Mouse (Mus musculus) limb, embryonic 10.5 days (tissue): ENCODE measurements around the gene Tmem269. TPM values are rescaled to one million over a fixed set of nuclear protein-coding genes. Genes with fewer than 3 reads are reported as not detected.

ENCODE experiments used
- DNase-seq: peaks from one replicate; pipeline ENCODE4 v3.0.0-alpha.2; 2017; ENCODE audit warnings: low spot score
- H3K27ac ChIP-seq: fragments of 300-500 bp; sonication (generic); 2 replicates; pipeline ENCODE4 v1.5.1; 2016; ENCODE audit warnings: mild to moderate bottlenecking
- H3K27me3 ChIP-seq: fragments of 300-500 bp; sonication (generic); 2 replicates; pipeline ENCODE4 v1.6.1; 2016; ENCODE audit warnings: low read depth, mild to moderate bottlenecking; ENCODE audit not compliant: poor library complexity, severe bottlenecking
- H3K36me3 ChIP-seq: fragments of 300-500 bp; sonication (generic); 2 replicates; pipeline ENCODE4 v1.6.1; 2016; ENCODE audit warnings: mild to moderate bottlenecking, moderate library complexity
- H3K4me1 ChIP-seq: fragments of 300-500 bp; sonication (generic); 2 replicates; pipeline ENCODE4 v1.6.1; 2016
- H3K4me3 ChIP-seq: fragments of 300-500 bp; sonication (generic); 2 replicates; pipeline ENCODE4 v1.5.1; 2016; ENCODE audit warnings: mild to moderate bottlenecking, moderate library complexity
- H3K9me3 ChIP-seq: fragments of 300-500 bp; sonication (generic); replicated peaks from 2 replicates; pipeline ENCODE4 v1.6.1; 2016; ENCODE audit warnings: mild to moderate bottlenecking
- WGBS: fragments of 180-500 bp; shearing (Covaris S2); methylation state at CpG from one replicate; pipeline ENCODE4 v1.1.7; 2016; 5-methylcytosine and 5-hydroxymethylcytosine counted together
- polyA plus RNA-seq: library from polyadenylated mRNA; unstranded; fragments of >200 nt; fragmentation: Nextera tagmentation; extraction: Ambion mirVana; gene quantifications from 2 replicates; pipeline ENCODE4 v1.2.1, GENCODE M21; 2016

Gene Tmem269
- polyA plus RNA-seq, 1 experiment from 2014 or later, result not detected

GRCm38 (mm10) chr4:119167663-119168062, 50.4 kb downstream of the Tmem269 start:
- DNase-seq, result peak; percentile 84
- Histone ChIP-seq H3K4me1 (peaks cover 6% of the 10 kb centered on the region), H3K4me3 (no peak overlapping the region), H3K9me3 (no peaks in the 10 kb centered on the region), H3K36me3 (peaks cover 35% of the 10 kb centered on the region), H3K27ac (no peak overlapping the region), H3K27me3 (no peaks in the 10 kb centered on the region)
- 10% methylated on average over 4 of the region's 4 CpGs for WGBS

- Histone ChIP-seq H3K9me3 (no peaks in the 10 kb centered on the region), H3K36me3 (peaks cover 35% of the 10 kb centered on the region), H3K27me3 (no peaks in the 10 kb centered on the region), H3K4me1 (peaks cover under 1% of the 10 kb centered on the region; the same call in 1 of the 2 replicates), H3K27ac (no peak overlapping the region), H3K4me3 (no peak overlapping the region)
- DNase-seq, result no peak
- WGBS, result 84% methylated on average over 4 of the region's 4 CpGs
Measured at GRCm38 (mm10) chr4:119167068-119167467, 50.9 kb downstream of the Tmem269 start.

GRCm38 (mm10) chr4:119165916-119166315, 52.1 kb downstream of the Tmem269 start:
- Histone ChIP-seq H3K9me3 (no peaks in the 10 kb centered on the region), H3K36me3 (peaks cover 31% of the 10 kb centered on the region), H3K4me3 (no peak overlapping the region), H3K27me3 (no peaks in the 10 kb centered on the region), H3K4me1 (no peaks in the 10 kb centered on the region), H3K27ac (no peak overlapping the region)
- 77% methylated on average over 7 of the region's 7 CpGs for WGBS
- DNase-seq, result no peak

GRCm38 (mm10) chr4:119162990-119163389, 55.0 kb downstream of the Tmem269 start:
- no peak for DNase-seq
- Histone ChIP-seq H3K4me1 (no peaks in the 10 kb centered on the region), H3K27ac (no peak overlapping the region), H3K36me3 (peaks cover 3% of the 10 kb centered on the region; the same call in 1 of the 2 replicates), H3K9me3 (no peaks in the 10 kb centered on the region), H3K4me3 (no peak overlapping the region), H3K27me3 (no peaks in the 10 kb centered on the region)
- 84% methylated on average over 4 of the region's 4 CpGs for WGBS

GRCm38 (mm10) chr4:119161358-119161757, 56.7 kb downstream of the Tmem269 start:
- 81% methylated on average over 3 of the region's 3 CpGs for WGBS

DNA sequence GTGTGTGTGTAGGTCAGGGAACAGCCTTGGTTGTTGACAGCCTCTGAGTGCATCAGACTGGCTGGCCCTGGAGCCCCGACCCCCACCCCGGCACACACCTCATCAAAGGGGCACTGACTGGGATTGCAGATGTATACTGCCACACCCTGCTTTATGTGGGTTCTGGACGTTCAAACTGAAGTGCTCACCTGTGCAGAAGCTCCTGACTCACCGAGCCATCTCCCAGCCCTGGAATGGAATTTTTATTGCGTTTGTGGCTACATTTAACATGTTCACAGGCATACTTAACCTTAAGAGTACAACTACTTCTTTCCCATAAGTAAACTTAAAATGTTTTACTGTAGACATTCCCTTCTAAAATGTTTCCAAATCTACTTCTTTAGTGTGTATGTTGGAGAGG, 60.1 kb downstream of the Tmem269 start:
- WGBS, result 82% methylated on average over 5 of the region's 5 CpGs
- no peaks in the 10 kb centered on the region for H3K36me3 ChIP-seq
- no peaks in the 10 kb centered on the region for H3K4me1 ChIP-seq
- no peak for DNase-seq
- no peak overlapping the region for H3K27ac ChIP-seq
- no peak overlapping the region for H3K4me3 ChIP-seq
- H3K9me3 ChIP-seq, result no peaks in the 10 kb centered on the region
- H3K27me3 ChIP-seq, result no peaks in the 10 kb centered on the region

More at GRCm38 (mm10) chr4:119161358-119161757, 56.7 kb downstream of the Tmem269 start:
- Histone ChIP-seq H3K36me3 (no peaks in the 10 kb centered on the region), H3K27ac (no peak overlapping the region), H3K4me1 (no peaks in the 10 kb centered on the region), H3K9me3 (no peaks in the 10 kb centered on the region), H3K27me3 (no peaks in the 10 kb centered on the region), H3K4me3 (no peak overlapping the region)
- DNase-seq, result no peak

GRCm38 (mm10) chr4:119157186-119157585, 60.8 kb downstream of the Tmem269 start:
- no peaks in the 10 kb centered on the region for H3K36me3 ChIP-seq
- H3K27ac ChIP-seq, result no peak overlapping the region
- H3K4me3 ChIP-seq, result no peak overlapping the region
- DNase-seq, result peak; percentile 57
- no peaks in the 10 kb centered on the region for H3K27me3 ChIP-seq
- 44% methylated on average over 2 of the region's 2 CpGs for WGBS
- no peaks in the 10 kb centered on the region for H3K9me3 ChIP-seq
- no peaks in the 10 kb centered on the region for H3K4me1 ChIP-seq

Other genes with a start within 250 kb of the Tmem269 start
- gene Slc2a1, start 109.5 kb downstream of the Tmem269 start, polyA plus RNA-seq, result 110 and 139 TPM in 2 replicates
- gene Zfp691, start 44.0 kb downstream of the Tmem269 start, polyA plus RNA-seq, result 10.1 and 10.3 TPM in 2 replicates
- 6.8 and 7.7 TPM in 2 replicates for gene Ermap, start 28.2 kb downstream of the Tmem269 start, polyA plus RNA-seq
- 115 and 133 TPM in 2 replicates for gene Svbp, start 22.9 kb downstream of the Tmem269 start, polyA plus RNA-seq
- gene AU022252, start 14.5 kb upstream of the Tmem269 start, polyA plus RNA-seq, result 38.1 and 43.3 TPM in 2 replicates
- gene P3h1, start 14.7 kb upstream of the Tmem269 start, polyA plus RNA-seq, result 12.7 and 16.0 TPM in 2 replicates
- not detected in 2 replicates for gene Cldn19, start 37.2 kb upstream of the Tmem269 start, polyA plus RNA-seq
- 1,026 and 1,071 TPM in 2 replicates for gene Ybx1, start 76.4 kb upstream of the Tmem269 start, polyA plus RNA-seq
- 152 and 173 TPM in 2 replicates for gene Ppih, start 102.3 kb upstream of the Tmem269 start, polyA plus RNA-seq
- gene Ccdc30, start 197.3 kb upstream of the Tmem269 start, polyA plus RNA-seq, result 4.7 and 7.0 TPM in 2 replicates
- gene Ppcs, start 204.2 kb upstream of the Tmem269 start, polyA plus RNA-seq, result 37.1 and 41.4 TPM in 2 replicates
- gene Zmynd12, start 204.6 kb upstream of the Tmem269 start, polyA plus RNA-seq, result 0.20 TPM in 1 of 2 replicates, not detected in the other